Mouse (Mus musculus): ENCODE measurements at regions not wholly inside any gene's neighbourhood (a gene's known extent, or its start where the extent isn't known, plus 50 kb on each side); places are given as distances from the start of the nearest gene placed in this dataset.

DNA sequence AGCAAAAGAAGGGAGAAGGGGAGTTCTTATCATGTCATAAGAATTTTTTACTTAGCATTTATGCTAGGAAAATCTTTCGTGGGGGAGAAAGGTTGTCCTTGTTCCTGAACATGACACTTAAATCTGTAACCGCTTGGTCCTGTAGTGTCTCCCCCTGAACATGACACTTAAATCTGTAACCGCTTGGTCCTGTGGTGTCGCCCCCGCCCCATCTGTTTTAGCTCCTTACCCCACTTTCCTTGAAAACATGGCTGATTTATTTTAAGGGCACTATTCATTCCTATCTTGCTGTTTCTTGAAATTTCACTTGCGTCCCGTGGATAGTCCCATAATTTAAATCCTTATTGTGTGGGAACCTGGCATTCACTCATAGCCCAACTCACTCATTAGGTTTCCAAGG lies 82.2 kb downstream of the Rap2a start:
- DNase-seq (ENCODE audit: low read depth, low spot score) = no peak

DNA sequence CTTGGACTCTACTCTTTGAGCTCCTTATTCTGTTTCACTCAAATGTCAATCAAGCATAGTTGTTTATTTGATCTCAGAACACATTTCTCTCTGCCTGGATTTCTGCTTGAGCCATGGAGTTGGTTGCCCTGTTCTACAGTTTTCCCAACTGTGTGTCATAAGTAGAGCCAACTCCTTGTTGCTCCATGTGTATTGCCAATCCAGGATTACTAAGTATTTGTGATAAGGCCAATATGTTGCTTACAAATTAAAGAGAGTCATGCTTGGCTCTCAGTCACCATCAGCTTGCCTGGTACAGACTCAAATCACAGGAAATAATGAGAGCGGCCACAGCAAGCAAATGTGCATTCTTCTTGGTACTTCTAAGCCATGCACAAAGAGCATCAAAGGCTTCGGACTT lies 82.7 kb downstream of the Rap2a start:
- peak; percentile 8 for DNase-seq (ENCODE audit: low read depth, low spot score)

DNA sequence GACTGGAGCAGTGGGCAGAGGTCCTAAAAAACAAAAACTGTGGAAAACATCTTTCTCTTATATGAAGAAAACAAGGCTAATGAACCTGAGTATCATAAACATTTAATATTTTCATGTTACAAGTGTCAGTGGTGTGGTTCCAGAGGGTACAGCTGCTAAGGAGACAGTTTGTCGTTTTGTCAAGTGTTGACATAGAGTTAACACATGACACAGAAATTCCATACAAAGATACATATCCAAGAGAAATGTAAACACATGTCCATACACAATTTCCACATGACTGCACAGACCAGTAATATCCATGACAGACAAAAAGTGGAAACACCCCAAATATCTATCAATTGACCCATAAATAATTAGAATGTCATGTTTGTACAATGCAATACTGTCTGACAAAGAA lies 88.7 kb downstream of the Rap2a start:
- no peak for DNase-seq (ENCODE audit: low read depth, low spot score)

DNA sequence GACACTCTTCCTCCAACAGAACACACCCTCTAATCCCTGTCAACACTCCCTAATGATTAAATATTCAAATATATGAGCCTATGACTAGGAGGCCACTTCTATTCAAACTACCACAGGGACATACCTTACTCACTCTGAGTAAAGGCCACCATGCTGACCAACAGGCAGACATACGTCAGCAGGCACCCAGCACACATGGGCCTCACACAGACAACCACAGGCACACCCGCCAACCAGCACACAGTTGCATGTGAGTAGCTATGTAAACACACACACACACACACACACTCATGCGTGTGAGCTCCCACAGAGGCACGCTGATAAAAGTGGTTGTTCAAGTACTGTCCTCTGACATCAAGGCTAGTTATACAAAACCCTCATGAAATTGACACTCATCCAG lies 89.8 kb downstream of the Rap2a start:
- DNase-seq (ENCODE audit: low read depth, low spot score) = no peak

DNA sequence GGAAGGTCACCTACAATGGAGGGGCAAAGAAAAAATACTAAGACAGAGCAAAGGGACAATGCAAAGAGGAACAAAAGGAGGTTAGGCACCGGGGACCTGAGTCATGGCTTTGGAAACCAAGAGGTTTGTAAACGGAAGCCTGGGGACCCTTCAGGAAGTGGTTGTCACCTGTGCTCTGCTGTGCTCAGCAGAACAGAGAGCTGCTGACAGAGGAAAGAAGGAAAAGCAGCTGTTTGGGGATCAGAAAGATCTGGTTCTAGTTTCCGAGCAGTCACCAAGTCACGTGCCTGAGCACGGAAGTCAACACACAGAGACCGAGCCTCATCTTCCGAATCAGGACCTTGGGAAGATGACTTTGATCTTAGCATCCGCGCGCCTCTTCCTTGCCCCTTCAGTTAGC lies 94.0 kb downstream of the Rap2a start:
- DNase-seq (ENCODE audit: low read depth, low spot score) = no peak

DNA sequence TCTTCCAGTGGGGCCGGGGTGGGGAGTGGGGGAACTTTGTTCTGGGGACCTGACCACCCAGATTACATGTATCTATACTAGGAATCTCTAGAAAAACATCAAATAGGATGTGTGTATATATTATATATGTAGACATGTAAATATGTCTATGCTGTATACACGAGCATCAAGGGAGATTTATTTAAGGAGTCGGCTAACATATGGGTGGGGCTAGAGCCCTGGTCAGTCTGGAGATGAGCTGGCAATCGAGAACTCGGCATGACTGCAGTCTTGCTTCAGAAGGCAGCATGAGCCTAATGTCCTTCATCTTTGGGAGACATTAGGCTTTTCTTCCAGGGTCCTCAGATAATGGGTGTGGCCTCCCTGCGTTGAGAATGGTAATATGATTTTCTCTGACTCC lies 97.0 kb downstream of the Rap2a start:
- DNase-seq (ENCODE audit: low read depth, low spot score) = no peak

- DNase-seq (ENCODE audit: low read depth, low spot score) = no peak
Observed at GRCm38 (mm10) chr14:120578352-120579080, 100.3 kb downstream of the Rap2a start.

- DNase-seq (ENCODE audit: low read depth, low spot score) = no peak
Observed at GRCm38 (mm10) chr14:120583807-120584206, 105.6 kb downstream of the Rap2a start.

- no peak for DNase-seq (ENCODE audit: low read depth, low spot score)
Observed at GRCm38 (mm10) chr14:120592191-120592590, 113.9 kb downstream of the Rap2a start.

DNA sequence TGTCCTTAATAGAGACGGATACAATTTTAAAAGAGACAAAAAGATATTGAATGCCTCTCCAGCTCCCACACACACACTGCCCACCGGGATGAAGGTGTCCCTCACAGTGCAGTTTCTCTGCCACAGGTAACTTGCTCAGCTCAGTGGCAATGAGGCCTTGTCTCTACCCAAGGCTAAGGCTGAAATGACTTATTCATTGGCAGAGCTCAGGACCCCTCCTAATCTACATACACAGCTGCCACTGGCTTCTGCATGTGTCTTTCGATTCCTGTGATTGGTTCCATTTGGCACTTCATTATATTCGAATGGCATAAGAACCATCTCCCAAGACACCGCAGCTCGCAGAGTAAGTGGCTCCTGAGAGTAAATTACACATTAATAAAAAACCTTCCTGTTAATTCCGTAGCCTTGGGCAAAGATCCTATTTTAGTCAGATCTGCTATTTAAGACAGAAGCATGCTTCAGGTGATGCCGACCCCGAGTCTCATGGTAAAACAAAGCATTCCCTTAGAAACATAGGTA lies 122.2 kb downstream of the Rap2a start:
- DNase-seq (ENCODE audit: low read depth, low spot score) = no peak

DNA sequence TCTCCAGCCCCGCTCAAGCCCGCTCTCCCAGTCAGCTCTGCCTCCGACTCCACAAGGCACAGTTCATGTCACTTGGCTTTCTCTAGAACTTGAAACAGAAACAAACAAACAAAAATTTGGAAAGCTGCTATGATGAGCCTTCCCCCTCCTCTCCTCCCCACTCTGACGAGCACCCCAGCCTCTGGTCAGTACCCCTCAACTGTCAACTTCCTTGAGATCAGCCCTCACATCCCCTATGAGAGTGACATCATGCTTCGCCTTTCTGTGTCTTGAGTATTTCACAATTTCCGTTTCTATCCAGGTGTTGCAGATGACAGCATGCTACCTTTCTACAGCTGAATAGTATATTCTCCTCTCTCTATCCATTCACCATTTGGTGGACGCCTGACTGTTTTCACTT lies 123.3 kb downstream of the Rap2a start:
- no peak for DNase-seq (ENCODE audit: low read depth, low spot score)

DNA sequence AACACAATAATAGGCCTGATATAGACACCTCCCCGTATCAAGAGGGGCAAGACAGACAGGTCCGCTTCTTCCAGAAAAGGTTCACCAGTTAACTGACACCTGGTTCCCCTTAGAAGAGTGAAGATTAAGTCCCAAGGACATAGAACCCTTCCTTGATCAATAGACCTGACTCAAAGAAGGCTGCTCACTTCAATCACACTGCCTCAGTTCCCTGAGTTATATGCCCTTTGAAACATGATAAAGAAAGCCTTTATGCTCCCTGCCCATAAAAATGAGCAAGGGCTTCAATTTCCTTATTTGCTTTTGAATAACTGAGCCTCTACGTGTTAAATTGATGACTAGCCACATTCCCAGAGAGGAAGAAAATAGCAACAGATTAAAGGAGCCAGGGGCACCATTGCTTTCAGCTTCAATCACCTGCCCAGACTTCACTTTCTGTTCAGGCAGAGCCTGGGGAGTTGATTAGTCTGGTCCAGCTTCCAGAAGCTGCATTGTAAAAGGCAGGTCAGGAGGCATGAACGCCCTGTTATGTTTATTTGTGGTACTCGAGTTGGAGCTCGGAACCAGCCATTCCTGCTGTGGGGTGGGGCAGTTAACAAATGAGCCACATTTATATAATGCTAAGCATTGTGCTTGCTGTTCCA lies 125.7 kb downstream of the Rap2a start:
- no peak for DNase-seq (ENCODE audit: low read depth, low spot score)

- DNase-seq (ENCODE audit: low read depth, low spot score) = no peak
Observed at GRCm38 (mm10) chr14:120607801-120608200, 129.6 kb downstream of the Rap2a start.

DNA sequence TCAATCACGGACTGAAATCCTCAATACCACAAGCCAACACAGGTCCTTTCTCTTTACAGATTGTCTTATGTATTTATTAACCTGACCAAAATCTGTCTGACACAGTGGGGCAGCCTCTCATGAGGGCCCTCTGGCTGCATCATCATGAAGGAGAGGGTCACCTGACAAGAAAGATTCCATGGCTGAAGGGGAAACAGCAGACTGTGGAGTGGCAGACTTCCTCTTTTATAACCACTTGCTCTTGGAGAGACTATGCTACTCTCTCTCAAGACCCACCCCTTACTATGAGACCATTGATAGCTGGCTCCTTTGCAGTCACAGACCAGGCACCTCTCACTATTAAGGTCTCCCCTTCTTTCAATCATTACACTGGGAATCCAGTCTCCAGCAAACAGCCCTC lies 133.1 kb downstream of the Rap2a start:
- no peak for DNase-seq (ENCODE audit: low read depth, low spot score)

DNA sequence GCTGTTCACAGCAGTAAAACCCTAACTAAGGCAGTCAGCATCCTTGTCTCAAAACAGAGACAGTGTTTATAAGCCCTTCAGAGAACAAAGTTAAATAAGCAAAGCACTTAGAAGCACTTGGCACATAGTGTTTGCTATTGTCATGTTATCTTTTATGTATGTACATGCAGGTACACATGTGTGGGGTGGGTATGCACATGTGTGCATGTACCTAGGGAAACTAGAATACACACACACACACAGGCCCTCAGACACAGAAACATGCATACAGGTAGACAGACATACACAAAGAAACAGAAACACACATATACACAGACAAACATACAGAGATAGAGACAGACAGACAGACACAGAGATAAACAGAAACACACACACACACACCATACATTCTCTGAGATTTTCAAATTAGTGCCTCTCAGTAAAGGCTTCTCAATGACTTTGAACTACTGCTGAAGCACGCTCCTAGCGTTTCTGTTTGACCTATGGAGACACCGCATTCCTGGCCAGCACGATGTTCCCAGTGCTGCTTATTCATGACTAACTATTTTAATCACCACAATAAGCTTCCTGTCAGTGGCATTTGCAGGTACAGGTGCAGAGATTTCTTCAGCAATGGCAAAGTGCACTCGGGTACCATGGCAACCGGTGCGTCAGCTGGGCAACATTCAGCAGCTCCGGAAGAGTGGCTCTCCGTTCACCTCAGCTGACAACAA lies 148.1 kb downstream of the Rap2a start:
- DNase-seq (ENCODE audit: low read depth, low spot score) = no peak

- DNase-seq (ENCODE audit: low read depth, low spot score) = no peak
Observed at GRCm38 (mm10) chr14:120626936-120627277, 148.7 kb downstream of the Rap2a start.

GRCm38 (mm10) chr14:120632771-120633170 lies 154.5 kb downstream of the Rap2a start:
- no peak for DNase-seq (ENCODE audit: low read depth, low spot score)

DNA sequence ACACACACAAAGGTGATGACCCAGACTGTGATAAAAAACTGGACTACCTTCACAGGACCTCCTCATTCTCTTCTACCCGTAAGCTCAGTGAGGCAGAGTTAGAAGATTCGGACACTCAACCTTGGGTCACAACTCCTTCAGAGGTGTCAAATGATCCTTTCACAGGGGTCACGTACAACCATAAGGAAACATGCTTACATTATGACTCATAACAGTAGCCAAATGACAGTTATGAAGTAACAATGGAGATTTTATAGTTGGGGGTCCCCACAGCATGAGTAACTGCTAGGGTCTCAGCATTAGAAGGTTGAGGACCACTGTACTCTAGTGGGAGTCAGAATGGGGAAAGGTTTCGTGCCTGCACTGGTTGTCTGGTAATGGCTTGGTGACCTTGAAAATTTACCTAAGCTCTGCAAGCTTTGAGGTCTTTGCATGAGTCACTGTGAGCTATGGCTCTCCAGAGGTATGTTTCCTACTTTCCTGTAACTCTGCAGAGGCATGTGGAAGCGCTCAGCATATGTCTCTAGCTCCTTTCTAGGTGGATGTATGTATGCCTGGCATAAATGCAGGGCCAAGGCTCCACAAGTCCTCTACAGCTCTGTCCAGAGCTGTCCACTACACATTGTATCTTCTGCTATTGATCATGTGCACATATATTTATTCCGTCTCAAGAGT lies 158.6 kb downstream of the Rap2a start:
- no peak for DNase-seq (ENCODE audit: low read depth, low spot score)

GRCm38 (mm10) chr14:120637486-120638125 lies 159.4 kb downstream of the Rap2a start:
- no peak for DNase-seq (ENCODE audit: low read depth, low spot score)

- DNase-seq (ENCODE audit: low read depth, low spot score) = no peak
Observed at GRCm38 (mm10) chr14:120642591-120642990, 164.3 kb downstream of the Rap2a start.

DNA sequence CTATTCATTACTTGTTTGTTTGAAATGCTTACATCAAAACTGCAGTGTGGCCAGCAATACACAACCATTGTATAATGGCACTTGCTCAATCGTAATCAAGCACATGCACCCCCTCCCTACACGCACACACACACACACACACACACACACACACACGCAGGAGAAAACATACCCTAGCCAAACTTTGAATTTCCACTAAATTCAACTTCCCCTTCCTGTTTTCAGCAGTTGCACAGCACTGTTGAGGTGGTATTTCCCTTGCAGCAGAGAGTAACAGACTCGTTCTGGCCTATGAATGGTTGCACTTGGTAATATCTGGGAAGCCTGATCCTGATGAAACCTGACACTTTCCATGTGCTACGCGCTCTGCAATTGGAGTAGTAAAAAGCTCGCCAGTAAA lies 173.8 kb downstream of the Rap2a start:
- DNase-seq (ENCODE audit: low read depth, low spot score) = no peak

GRCm38 (mm10) chr14:120660321-120660781 lies 182.1 kb downstream of the Rap2a start:
- DNase-seq (ENCODE audit: low read depth, low spot score) = no peak

All from skeletal muscle tissue, adult 2 months (tissue).